Mouse (Mus musculus) urinary bladder, postnatal 25 days (tissue): ENCODE data around the gene Cables2.
A peak's percentile ranks its signal among the peaks of the same experiment; 100 is the strongest.
"Not testable (repeated sequence)": the region's sequence is repeated elsewhere in the genome, so short reads cannot be mapped to it uniquely, and the experiment has no call there.

ENCODE experiments used
- DNase-seq: peaks from one replicate; pipeline ENCODE4 v3.0.0; 2022; ENCODE audit warnings: low spot score

Cables2 gene

GRCm38 (mm10) chr2:180277773-180278320, 4.6 kb upstream of the Cables2 start:
- DNase-seq, result no peak

DNA sequence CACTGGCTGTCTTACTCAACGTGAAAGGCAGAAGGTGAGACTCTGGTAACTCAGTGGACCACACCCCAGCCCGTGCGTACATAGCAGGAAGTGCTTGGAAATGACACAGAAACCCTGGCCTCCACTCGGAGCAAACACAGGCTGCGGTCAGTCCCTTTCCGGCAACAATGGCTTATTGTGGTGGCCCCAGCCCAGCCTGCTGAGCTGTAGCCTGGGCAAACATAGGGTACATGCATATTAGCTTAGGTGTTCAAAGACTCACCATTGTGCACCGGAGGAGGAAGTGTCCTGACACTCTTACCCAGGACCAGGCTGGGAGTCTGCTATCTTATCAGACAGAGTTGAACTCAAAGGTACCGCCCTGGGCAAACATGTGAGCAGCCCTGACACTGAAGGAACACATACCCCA, 3.6 kb upstream of the Cables2 start:
- no peak for DNase-seq

GRCm38 (mm10) chr2:180276385-180276784, 3.1 kb upstream of the Cables2 start:
- no peak for DNase-seq

DNA sequence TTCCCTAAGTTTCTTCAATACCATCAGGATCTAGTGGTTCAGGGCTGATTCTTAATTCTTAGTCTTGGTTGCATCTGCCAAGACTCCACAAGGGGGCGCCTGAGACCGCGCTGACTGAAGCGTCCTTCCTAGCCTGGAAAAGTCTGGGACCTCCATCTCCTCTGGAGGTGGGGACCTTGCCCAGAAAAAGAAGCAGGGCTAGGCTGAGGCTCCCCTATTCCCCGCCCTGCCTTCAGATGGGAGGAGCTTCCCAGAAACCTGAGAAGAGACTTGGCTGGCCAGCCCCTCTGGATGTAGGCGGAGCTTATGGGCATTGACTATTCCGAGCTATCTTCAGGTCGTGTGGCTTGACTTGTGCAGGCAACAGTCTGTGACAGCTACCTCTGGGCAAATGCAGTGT, 2.5 kb upstream of the Cables2 start:
- peak; percentile 82 for DNase-seq

- no peak for DNase-seq
These were observed 1.2 kb upstream of the Cables2 start for GRCm38 (mm10) chr2:180274523-180274922.

- no peak for DNase-seq
These were observed 393 bp downstream of the Cables2 start for GRCm38 (mm10) chr2:180272884-180273321.

GRCm38 (mm10) chr2:180271804-180272395, 1.4 kb downstream of the Cables2 start:
- DNase-seq, result no peak

- DNase-seq, result no peak
These were observed 2.6 kb downstream of the Cables2 start for GRCm38 (mm10) chr2:180270537-180271255.

- DNase-seq, result no peak
These were observed 4.0 kb downstream of the Cables2 start for GRCm38 (mm10) chr2:180269329-180269728.

GRCm38 (mm10) chr2:180267955-180268354, 5.3 kb downstream of the Cables2 start:
- DNase-seq, result no peak

- DNase-seq, result no peak
These were observed 10.4 kb downstream of the Cables2 start for GRCm38 (mm10) chr2:180262891-180263290.

DNA sequence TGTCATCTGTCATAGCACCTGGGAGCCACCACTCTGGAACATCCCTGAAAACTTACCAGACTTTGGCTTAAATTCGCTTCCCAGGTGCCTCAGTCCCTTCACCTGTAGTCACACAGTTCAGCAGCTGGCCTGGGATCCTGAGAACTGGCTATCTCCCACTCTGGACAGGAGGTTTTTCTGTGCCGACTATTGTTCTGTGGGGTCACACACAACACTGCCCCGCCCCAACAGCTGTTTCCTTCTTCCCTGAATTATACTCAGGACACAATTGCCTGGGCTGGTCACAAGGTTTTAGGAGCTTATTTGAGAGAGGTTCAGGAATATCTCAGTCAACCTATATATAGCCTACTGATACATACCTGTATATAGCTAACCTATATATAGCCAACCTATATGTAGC, 10.9 kb downstream of the Cables2 start:
- DNase-seq, result no peak

GRCm38 (mm10) chr2:180261901-180262300, 11.4 kb downstream of the Cables2 start:
- DNase-seq, result no peak

DNA sequence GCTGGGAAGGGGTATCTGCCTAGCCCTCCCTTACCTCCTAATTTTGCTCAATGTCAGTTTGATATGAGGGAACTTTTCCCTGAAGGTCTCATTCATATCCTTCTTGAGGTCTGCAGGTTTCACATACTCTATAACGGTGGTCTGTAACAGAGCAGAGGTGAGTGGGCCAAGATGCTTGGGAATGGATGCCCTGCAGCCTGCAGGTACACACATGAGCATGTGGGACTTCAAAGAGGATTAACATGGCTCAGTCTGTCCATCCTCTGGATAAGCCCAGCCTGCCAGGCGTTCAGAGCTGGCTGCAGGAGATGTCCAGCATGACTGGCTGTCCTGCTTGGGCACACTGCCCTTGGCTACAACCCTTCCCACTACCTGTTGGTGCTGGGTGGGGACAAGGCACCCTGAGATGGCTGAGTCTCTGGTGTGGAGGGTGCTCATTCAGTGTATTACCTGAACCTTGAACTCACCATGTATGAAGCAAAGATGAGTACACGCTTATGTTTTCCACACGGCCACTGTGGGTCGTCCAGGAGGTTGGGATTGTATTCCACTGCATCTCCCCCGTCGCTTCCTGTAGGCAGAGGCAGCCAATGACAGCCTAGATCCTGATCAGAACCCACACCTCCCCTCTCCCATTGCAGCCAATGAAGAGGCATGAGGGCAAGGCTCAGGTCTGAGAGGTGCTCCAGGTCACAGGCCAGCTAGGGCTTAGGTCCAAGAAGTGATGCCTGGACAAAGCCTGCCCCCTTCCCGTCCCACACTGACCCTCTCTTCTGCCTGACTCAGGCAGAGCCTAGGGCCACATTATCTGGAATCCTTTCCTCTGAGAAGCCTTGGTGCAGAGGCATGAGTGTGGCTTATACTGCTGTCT, 12.5 kb downstream of the Cables2 start:
- DNase-seq, result no peak

- DNase-seq, result not testable (repeated sequence)
These were observed 13.3 kb downstream of the Cables2 start for GRCm38 (mm10) chr2:180259826-180260609.

DNA sequence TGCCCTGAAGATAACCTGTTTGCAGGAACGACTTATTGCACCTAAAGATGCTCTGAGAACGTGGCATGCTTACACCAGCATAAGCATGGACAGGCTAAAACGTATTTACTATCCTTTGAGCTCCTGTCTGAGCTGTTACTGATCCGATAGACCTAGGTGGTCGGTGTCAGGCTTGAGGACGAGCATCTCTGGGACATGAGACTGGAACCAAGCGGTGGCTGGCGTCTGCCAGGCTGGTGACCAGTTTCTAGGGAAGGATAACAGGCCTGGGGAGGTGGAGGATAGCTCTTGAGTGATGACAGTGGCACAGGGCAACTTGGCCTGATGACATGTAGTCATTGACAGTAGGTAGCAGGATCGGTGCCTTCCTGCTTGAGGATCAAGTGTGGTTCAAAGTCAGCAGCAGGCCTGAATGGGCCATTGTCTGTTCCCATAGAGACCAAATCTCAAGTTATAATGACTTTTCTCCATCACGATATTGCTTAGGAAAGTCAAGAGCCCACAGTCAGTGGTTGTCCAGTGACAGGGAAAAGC, 14.3 kb downstream of the Cables2 start:
- DNase-seq, result not testable (repeated sequence)

DNA sequence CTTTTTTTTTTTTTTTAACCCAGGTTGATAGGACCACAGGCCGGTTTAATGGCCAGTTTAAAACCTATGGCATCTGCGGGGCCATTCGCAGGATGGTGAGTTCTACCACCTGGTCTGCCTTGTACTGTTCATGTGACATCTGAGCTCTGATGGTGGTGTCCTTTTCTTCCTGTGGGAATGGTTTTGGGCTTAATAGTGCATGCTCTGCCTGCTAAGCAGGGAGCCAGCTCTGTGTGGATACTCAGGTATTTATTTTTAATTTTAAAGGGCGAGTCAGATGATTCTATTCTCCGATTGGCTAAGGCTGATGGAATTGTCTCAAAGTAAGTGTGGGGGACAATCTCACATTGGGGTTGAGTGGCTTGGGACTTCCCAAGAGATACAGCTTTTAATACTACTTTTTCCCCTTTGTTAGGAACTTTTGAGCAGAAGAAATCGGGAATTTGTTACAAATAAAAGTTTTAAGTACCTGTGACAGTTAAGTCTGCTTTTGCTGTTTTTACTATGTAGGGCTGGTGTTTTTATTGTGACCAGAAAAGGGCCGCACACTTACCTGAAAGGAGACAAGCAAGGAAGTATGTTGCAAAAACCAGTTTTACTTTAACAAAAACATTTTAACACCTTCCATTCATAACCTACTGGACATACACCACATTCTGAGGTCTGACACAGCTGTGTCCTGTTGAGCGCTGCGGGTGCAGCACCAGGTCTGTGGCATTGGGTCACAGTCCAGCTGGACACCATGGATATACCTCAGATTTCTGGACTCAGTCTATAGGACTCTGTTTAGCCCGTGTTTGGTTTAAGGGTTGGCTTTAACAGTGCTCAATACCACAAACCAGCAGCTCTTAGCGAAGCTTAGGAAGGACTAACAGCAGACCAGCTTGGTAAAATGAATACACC, 15.1 kb downstream of the Cables2 start:
- DNase-seq, result no peak

DNA sequence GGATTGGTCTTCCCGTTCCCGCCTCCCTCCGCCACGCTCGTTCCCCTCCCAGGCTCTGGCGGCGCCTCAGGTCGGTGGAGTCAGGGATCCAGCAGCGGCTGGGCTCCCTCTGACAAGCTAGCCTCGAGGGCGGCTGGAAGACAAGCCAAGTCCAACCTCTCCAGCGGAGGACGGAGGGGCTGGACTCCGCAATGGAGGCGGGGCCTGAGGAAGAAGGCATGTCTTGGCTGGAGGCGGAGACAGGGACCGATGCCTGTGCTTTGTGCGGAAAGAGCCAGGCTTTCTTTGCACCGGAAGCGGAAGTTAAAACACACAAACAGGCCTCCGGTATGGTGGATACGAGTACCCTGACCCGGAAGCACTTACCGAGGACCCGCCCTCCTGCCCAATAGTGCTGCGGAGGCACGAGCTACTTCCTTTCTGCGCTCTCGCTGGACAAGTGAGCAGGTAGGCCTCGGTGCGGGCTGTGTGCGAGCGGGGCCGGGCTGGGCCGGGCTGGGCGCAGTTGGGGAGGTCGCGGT, 16.2 kb downstream of the Cables2 start, which contains the start of gene Rps21:
Gene Rps21 (plus strand): TSS at position 377 of the 521 bp plus-strand sequence.
- DNase-seq, result peak; percentile 93

DNA sequence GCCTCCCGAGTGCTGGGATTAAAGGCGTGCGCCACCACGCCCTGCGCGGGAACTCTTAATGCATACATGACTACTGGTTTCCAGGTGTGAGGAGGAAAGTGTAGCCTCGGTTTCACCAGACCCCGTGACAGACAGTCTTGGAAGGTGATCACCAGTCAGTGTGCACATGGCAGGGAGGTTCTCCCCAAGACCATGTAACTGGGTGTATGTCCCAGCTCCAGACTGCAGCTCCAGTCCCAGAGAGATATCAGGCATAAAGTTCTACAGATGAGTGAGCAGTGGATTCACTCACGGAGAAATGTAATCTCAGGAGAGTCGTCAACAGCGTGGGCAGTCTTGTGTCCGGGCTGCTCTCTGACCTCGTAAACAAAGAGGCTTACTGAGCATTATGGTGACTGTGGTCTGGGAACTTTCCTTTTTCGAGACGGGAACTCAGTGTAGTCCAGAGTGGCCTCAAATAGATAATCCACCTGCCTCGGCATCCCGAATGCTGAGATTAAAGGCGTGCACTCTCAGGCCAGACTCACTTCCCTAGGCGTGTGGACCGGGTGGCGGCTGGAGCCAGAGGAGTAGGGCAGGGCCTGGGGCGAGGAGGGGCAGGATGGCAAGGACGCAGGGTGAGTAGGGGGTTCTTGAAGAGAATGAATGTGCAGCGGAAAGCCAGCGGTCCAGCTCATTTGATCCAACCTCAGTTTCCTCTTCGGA, 16.8 kb downstream of the Cables2 start:
- DNase-seq, result no peak
